Mouse (Mus musculus): Measurements from ENCODE around the gene Sp9.

Sp9 gene

GRCm38 (mm10) chr2:73312152-73313116 is 40.7 kb downstream of the Sp9 start, which contains the start of the genes Scrn3 and Cir1:
TSS of gene Scrn3 (plus strand) at chr2:73312601.
TSS of gene Cir1 (minus strand) at chr2:73312701.
- DNase-seq (ENCODE audit: low spot score in 2 of 2) = peak; percentile 88 to 93

GRCm38 (mm10) chr2:73313117-73313501 is 41.4 kb downstream of the Sp9 start:
- DNase-seq (ENCODE audit: low spot score in 2 of 2) = peak; percentile 46 to 50

GRCm38 (mm10) chr2:73314311-73314710 is 42.6 kb downstream of the Sp9 start:
- DNase-seq (ENCODE audit: low spot score in 2 of 2) = no peak

- DNase-seq (ENCODE audit: low spot score in 2 of 2) = no peak
These were observed 45.7 kb downstream of the Sp9 start for GRCm38 (mm10) chr2:73317426-73317825.

DNA sequence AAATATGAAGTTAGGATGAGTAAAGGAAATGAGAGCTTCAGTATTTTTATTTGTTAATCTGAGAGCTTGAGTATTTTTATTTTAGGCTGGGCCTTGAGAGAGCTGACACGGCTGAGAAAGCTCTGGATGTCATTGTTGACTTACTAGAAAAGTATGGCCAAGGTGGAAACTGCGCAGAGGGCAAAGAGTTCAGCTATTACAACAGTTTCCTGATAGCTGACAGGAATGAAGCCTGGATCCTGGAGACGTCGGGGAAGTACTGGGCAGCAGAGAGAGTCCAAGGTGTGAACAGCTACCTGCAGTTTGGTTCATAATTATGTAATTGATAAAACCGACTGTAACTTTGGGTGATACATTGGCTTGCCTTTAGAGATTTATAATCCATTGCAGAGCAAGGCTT is 47.5 kb downstream of the Sp9 start:
- DNase-seq (ENCODE audit: low spot score in 2 of 2) = no peak

DNA sequence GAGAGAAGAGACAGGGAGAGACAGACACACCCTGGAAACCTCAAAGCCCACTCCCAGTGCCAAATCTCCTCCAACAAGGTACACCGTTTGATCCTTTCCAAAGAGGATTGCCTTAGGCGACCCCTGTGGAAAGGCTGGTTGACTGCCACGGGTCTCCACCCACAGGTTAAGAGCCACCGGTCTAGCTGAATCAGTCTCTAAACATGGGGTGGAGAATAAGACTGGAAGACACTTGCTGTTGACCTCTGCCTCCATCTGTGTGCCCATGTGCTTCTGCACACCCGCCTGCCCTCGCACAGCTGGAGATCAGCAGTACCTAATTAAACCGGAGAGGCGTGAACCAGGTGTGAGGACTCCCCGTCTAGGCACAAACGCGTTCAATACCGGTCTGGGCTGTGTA is 51.3 kb downstream of the Sp9 start:
- no peak for DNase-seq (ENCODE audit: low spot score in 2 of 2)

GRCm38 (mm10) chr2:73325871-73326270 is 54.1 kb downstream of the Sp9 start:
- no peak for DNase-seq (ENCODE audit: low spot score in 2 of 2)

Data from urinary bladder, postnatal 36 days (tissue).